ENCODE assay signal across 9 mouse cellular contexts in the genomic region with DNA sequence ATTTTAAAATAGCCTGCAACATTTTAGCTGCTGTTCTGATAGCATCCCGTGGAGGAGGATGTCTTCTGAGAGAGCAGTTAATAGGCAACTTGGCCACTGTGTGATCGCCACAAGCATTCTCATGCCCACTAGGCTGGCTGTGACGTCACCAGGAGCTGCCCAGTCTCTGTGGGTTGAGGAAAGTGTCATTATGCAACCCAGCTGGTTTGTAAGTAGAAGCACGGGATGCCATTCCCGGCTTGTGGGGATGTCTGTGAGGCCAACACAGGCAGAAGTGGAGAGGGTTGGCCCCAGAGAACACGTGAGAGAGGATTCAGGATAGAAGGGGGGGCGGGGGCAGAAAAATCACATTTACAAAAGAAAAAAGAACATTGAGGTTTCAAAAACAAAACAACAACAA.
DNase-seq lines count a peak whose midpoint lies in the region; ATAC-seq lines count a peak whose summit lies in the region.
"Had no signal": no experiment of that assay in that cellular context is flagged by ENCODE, and none has a peak within 500 bp of the region (broad histone marks: within the 10 kb centered on the region; RNA-seq: fewer than 3 reads in every experiment).

No protein-coding gene starts in this region.

- peaks cover 67% of the 10 kb centered on the region for H3K4me1 ChIP-seq in hindbrain, embryonic 10.5 days (replicated peaks)
- no peaks in the 10 kb centered on the region; the same call in 1 of the 2 replicates for H3K4me1 ChIP-seq in hindbrain, embryonic 11.5 days (replicated peaks; ENCODE audit: control insufficient read depth, insufficient read depth, low read length)
- H3K4me1 ChIP-seq: liver, embryonic 15.5 days had no signal

- no peak overlapping the region for H3K4me2 ChIP-seq in hindbrain, embryonic 11.5 days (replicated peaks; ENCODE audit: low read depth, low read length)
- H3K4me2 ChIP-seq: liver, embryonic 15.5 days had no signal

- WGBS in hindbrain, embryonic 10.5 days = 42% methylated on average over 7 of the region's 7 CpGs
- 36% methylated on average over 7 of the region's 7 CpGs for WGBS in hindbrain, embryonic 11.5 days

- DNase-seq in hindbrain, embryonic 10.5 days (ENCODE audit: low spot score) = no peak
- no peak for DNase-seq in hindbrain, embryonic 11.5 days (ENCODE audit: low spot score)
- DNase-seq in frontal cortex, adult 2 months (ENCODE audit: extremely low spot score in 1 of 2, low spot score in 1 of 2) = peak; percentile 38 to 78
- peak; percentile 24 to 46 for DNase-seq in kidney, adult 8-10 months
- DNase-seq in left cerebral cortex, postnatal 25 days (ENCODE audit: low spot score in 2 of 2) = peak; percentile 52 to 86
- DNase-seq in right cerebral cortex, postnatal 36 days (ENCODE audit: low spot score in 2 of 2) = peak; percentile 58 to 61
- DNase-seq in adrenal gland, adult 18-20 months (ENCODE audit: low spot score in 2 of 2) = no peak
- no peak for DNase-seq in adrenal gland, postnatal 25 days

- no peak overlapping the region for H3K4me3 ChIP-seq in hindbrain, embryonic 10.5 days
- no peak overlapping the region for H3K4me3 ChIP-seq in hindbrain, embryonic 11.5 days (ENCODE audit: low read depth, low read length)
- H3K4me3 ChIP-seq: liver, embryonic 15.5 days had no signal

- no peak for ATAC-seq in hindbrain, embryonic 11.5 days (ENCODE audit: low FRiP score)

- H3K27me3 ChIP-seq in hindbrain, embryonic 10.5 days (ENCODE audit: insufficient read depth, poor library complexity, severe bottlenecking) = no peaks in the 10 kb centered on the region
- no peaks in the 10 kb centered on the region for H3K27me3 ChIP-seq in hindbrain, embryonic 11.5 days (ENCODE audit: control insufficient read depth, insufficient read depth, low read length)
- H3K27me3 ChIP-seq: liver, embryonic 15.5 days had no signal

- no peak overlapping the region for H3K9ac ChIP-seq in hindbrain, embryonic 11.5 days (ENCODE audit: low read depth, low read length)
- H3K9ac ChIP-seq: liver, embryonic 15.5 days had no signal

- peak overlapping the region; percentile 73; the same call in 1 of the 2 replicates for H3K27ac ChIP-seq in hindbrain, embryonic 10.5 days
- H3K27ac ChIP-seq in hindbrain, embryonic 11.5 days (ENCODE audit: low read depth, low read length) = no peak overlapping the region
- H3K27ac ChIP-seq: liver, embryonic 15.5 days had no signal

- intact Hi-C loops in left cerebral cortex, postnatal 25 days (cut with DNase I) = no loop called here

- H3K9me3 ChIP-seq in hindbrain, embryonic 10.5 days = no peaks in the 10 kb centered on the region
- no peaks in the 10 kb centered on the region for H3K9me3 ChIP-seq in hindbrain, embryonic 11.5 days (ENCODE audit: control insufficient read depth, low read length)
- H3K9me3 ChIP-seq: liver, embryonic 15.5 days had no signal

- H3K36me3 ChIP-seq in hindbrain, embryonic 10.5 days = no peaks in the 10 kb centered on the region
- H3K36me3 ChIP-seq in hindbrain, embryonic 11.5 days (ENCODE audit: control insufficient read depth, insufficient read depth, low read length) = no peaks in the 10 kb centered on the region
- H3K36me3 ChIP-seq: liver, embryonic 15.5 days had no signal

Comparison
In these comparisons a context has a peak if more than half of its experiments do, and no peak if none do; other contexts are left out.
1. DNase-seq: peak in frontal cortex, adult 2 months (2 of 2), kidney, adult 8-10 months (2 of 2), left cerebral cortex, postnatal 25 days (2 of 2) and right cerebral cortex, postnatal 36 days (2 of 2); none in hindbrain, embryonic 10.5 days (single experiment), hindbrain, embryonic 11.5 days (single experiment), adrenal gland, adult 18-20 months (0 of 2) and adrenal gland, postnatal 25 days (single experiment).